14 mouse cellular contexts compared by ENCODE assay signal in the genomic region with DNA sequence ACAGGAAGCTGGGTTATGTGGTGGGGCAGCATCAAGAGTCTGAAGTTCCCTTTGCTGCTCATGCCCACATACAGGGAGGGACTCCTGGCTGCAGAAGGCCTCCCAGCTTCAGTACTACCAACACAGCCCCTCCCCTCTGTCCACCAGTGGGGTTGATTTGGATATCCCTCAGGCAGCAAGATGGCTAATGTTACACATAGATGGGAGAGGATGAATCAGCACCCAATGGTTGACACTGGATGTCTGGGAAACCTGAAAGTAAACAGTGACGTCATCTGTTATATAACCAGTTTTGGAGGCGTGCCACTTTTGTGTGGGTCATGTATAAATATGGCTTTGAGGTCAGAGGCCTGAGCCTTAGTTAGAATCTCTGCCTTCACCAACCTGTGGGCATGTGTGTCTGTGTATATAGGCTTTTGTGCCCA. TPM values are rescaled to one million over a fixed set of nuclear protein-coding genes. Genes with fewer than 3 reads are reported as not detected.
A peak's percentile ranks its signal among the peaks of the same experiment; 100 is the strongest.
DNase-seq lines count a peak whose midpoint lies in the region; ATAC-seq and TF ChIP-seq lines count a peak whose summit lies in the region.
"Had no signal": no experiment of that assay in that cellular context is flagged by ENCODE, and none has a peak within 500 bp of the region (broad histone marks: within the 10 kb centered on the region; RNA-seq: fewer than 3 reads in every experiment).

No protein-coding gene starts in this region.

- H3K9ac ChIP-seq in lung, postnatal 0 days (replicated peaks; ENCODE audit: low read depth): no peak overlapping the region
- no peak overlapping the region for H3K9ac ChIP-seq in intestine, postnatal 0 days (ENCODE audit: low read depth, low read length)
- H3K9ac ChIP-seq: embryonic facial prominence, embryonic 13.5 days; limb, embryonic 12.5 days; midbrain, embryonic 13.5 days had no signal

- H3K27ac ChIP-seq in lung, postnatal 0 days (ENCODE audit: low read length): no peak overlapping the region
- H3K27ac ChIP-seq in forebrain, embryonic 10.5 days: no peak overlapping the region
- no peak overlapping the region for H3K27ac ChIP-seq in intestine, postnatal 0 days (ENCODE audit: low read depth, low read length)
- H3K27ac ChIP-seq: embryonic facial prominence, embryonic 13.5 days; hindbrain, embryonic 10.5 days; limb, embryonic 12.5 days; midbrain, embryonic 13.5 days had no signal

- no peak for TF ChIP-seq CTCF in lung, postnatal 0 days (IDR thresholded peaks at IDR 0.05)
- TF ChIP-seq CTCF in intestine, postnatal 0 days (IDR thresholded peaks at IDR 0.05; ENCODE audit: low read depth): no peak

- H3K4me2 ChIP-seq in lung, postnatal 0 days (replicated peaks; ENCODE audit: low read depth, low read length): no peak overlapping the region
- no peak overlapping the region for H3K4me2 ChIP-seq in intestine, postnatal 0 days (replicated peaks; ENCODE audit: low read depth)
- H3K4me2 ChIP-seq: embryonic facial prominence, embryonic 13.5 days; limb, embryonic 12.5 days; midbrain, embryonic 13.5 days had no signal

- no peak overlapping the region for H3K4me3 ChIP-seq in lung, postnatal 0 days (ENCODE audit: low read depth, low read length)
- H3K4me3 ChIP-seq in forebrain, embryonic 10.5 days: no peak overlapping the region
- H3K4me3 ChIP-seq in intestine, postnatal 0 days (ENCODE audit: low read depth, low read length): no peak overlapping the region
- H3K4me3 ChIP-seq: embryonic facial prominence, embryonic 13.5 days; hindbrain, embryonic 10.5 days; limb, embryonic 12.5 days; midbrain, embryonic 13.5 days had no signal

- H3K27me3 ChIP-seq in lung, postnatal 0 days (replicated peaks; ENCODE audit: insufficient read depth, low read length): no peaks in the 10 kb centered on the region
- H3K27me3 ChIP-seq in forebrain, embryonic 10.5 days (ENCODE audit: poor library complexity, severe bottlenecking): no peaks in the 10 kb centered on the region
- no peaks in the 10 kb centered on the region for H3K27me3 ChIP-seq in intestine, postnatal 0 days (replicated peaks; ENCODE audit: control insufficient read depth, insufficient read depth, low read length)
- H3K27me3 ChIP-seq: embryonic facial prominence, embryonic 13.5 days; limb, embryonic 12.5 days; midbrain, embryonic 13.5 days had no signal

- H3K4me1 ChIP-seq in lung, postnatal 0 days (ENCODE audit: insufficient read depth, low read depth, low read length): no peaks in the 10 kb centered on the region
- H3K4me1 ChIP-seq in forebrain, embryonic 10.5 days: no peaks in the 10 kb centered on the region
- H3K4me1 ChIP-seq in intestine, postnatal 0 days (replicated peaks; ENCODE audit: control insufficient read depth, insufficient read depth, low read length): no peaks in the 10 kb centered on the region
- H3K4me1 ChIP-seq: embryonic facial prominence, embryonic 13.5 days; hindbrain, embryonic 10.5 days; limb, embryonic 12.5 days; midbrain, embryonic 13.5 days had no signal

- WGBS in lung, postnatal 0 days: 23% methylated on average over 2 of the region's 2 CpGs
- WGBS in forebrain, embryonic 10.5 days: 88% methylated on average over 2 of the region's 2 CpGs
- WGBS in intestine, postnatal 0 days: 20% methylated on average over 2 of the region's 2 CpGs

- H3K36me3 ChIP-seq in lung, postnatal 0 days (ENCODE audit: insufficient read depth, low read length): no peaks in the 10 kb centered on the region
- H3K36me3 ChIP-seq in forebrain, embryonic 10.5 days (replicated peaks): no peaks in the 10 kb centered on the region
- no peaks in the 10 kb centered on the region for H3K36me3 ChIP-seq in intestine, postnatal 0 days (ENCODE audit: control insufficient read depth, insufficient read depth)
- H3K36me3 ChIP-seq: embryonic facial prominence, embryonic 13.5 days; hindbrain, embryonic 10.5 days; limb, embryonic 12.5 days; midbrain, embryonic 13.5 days had no signal

- H3K9me3 ChIP-seq in lung, postnatal 0 days (ENCODE audit: low read length): no peaks in the 10 kb centered on the region
- no peaks in the 10 kb centered on the region for H3K9me3 ChIP-seq in forebrain, embryonic 10.5 days
- no peaks in the 10 kb centered on the region for H3K9me3 ChIP-seq in intestine, postnatal 0 days (ENCODE audit: control insufficient read depth)
- H3K9me3 ChIP-seq: embryonic facial prominence, embryonic 13.5 days; hindbrain, embryonic 10.5 days; limb, embryonic 12.5 days; midbrain, embryonic 13.5 days had no signal

- TF ChIP-seq EP300 in lung, postnatal 0 days (IDR thresholded peaks at IDR 0.05): no peak

- peak; percentile 77 to 94 for DNase-seq in adrenal gland, adult (ENCODE audit: inconsistent age in 2 of 2, low spot score in 1 of 2)
- no peak for DNase-seq in adrenal gland, postnatal 25 days
- DNase-seq in urinary bladder, postnatal 14 days (ENCODE audit: low spot score): peak; percentile 42
- DNase-seq in urinary bladder, postnatal 10 days (ENCODE audit: low spot score): no peak
- DNase-seq in lung, postnatal 0 days (ENCODE audit: low spot score): peak; percentile 53
- peak; percentile 30 to 51 for DNase-seq in urinary bladder, postnatal 36 days (ENCODE audit: low spot score in 2 of 2)
- no peak for DNase-seq in forebrain, embryonic 10.5 days (ENCODE audit: extremely low spot score, low spot score)
- DNase-seq: kidney, postnatal 4 days; right cerebral cortex, postnatal 4 days had no signal

- ATAC-seq in lung, postnatal 0 days: peak; percentile 81
- ATAC-seq in intestine, postnatal 0 days: no peak; the same call in 1 of the 2 replicates
- ATAC-seq: midbrain, embryonic 13.5 days had no signal

RNA-seq across cellular contexts. Expression of gene Nfil3, which starts 20.6 kb away (rescaled TPM):
- 11.6 and 18.4 TPM in 2 replicates for total RNA-seq in adrenal gland, postnatal 25 days (2021)
- 18.6 and 18.7 TPM in 2 replicates for polyA plus RNA-seq in lung, postnatal 0 days (2015; fragmentation: Nextera tagmentation; extraction: Ambion mirVana)
- 13.4 and 15.3 TPM in 2 replicates for polyA plus RNA-seq in forebrain, embryonic 10.5 days (2016; fragmentation: Nextera tagmentation; extraction: Ambion mirVana)
- polyA plus RNA-seq in intestine, postnatal 0 days (2015; fragmentation: Nextera tagmentation; extraction: Ambion mirVana): 15.6 and 15.8 TPM in 2 replicates

Comparison
In these comparisons a context has a peak if more than half of its experiments do, and no peak if none do; other contexts are left out.
1. DNase-seq: peak in adrenal gland, adult (2 of 2), urinary bladder, postnatal 14 days (single experiment), lung, postnatal 0 days (single experiment) and urinary bladder, postnatal 36 days (2 of 2); none in adrenal gland, postnatal 25 days (single experiment), urinary bladder, postnatal 10 days (single experiment) and forebrain, embryonic 10.5 days (single experiment).